Mouse (Mus musculus): ENCODE results near the gene Vav2.

DNA sequence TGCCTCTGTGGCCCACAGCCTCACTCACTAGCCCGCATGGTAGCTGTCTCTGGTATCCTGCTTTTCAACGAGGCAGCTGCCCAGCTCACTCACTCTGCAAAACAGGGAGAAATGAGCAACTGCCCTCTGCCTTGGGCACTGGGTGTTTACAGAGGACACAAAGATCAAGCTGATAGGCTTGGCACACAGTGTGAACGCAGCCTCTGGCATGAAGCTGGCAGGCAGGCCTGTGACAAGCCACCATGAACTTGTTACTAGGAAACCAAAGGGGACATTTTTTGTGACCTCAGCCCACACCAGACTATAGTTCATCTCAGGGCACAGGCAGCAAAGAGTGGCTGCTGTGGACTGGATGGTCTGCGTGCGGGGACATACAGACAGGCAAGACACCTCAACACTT lies 115.9 kb downstream of the Vav2 start:
- TF ChIP-seq CTCF (IDR thresholded peaks at IDR 0.05; ENCODE audit: control insufficient read depth, insufficient read depth, insufficient read length), result no peak
- no peak for TF ChIP-seq MAX (IDR thresholded peaks at IDR 0.05)
- no peak for TF ChIP-seq MYOD1 (IDR thresholded peaks at IDR 0.05; ENCODE audit: control insufficient read depth, insufficient read length, low read depth)
- no peak for TF ChIP-seq MYOG (IDR thresholded peaks at IDR 0.05; ENCODE audit: control insufficient read depth, extremely low read depth, insufficient read length)
- no peak for TF ChIP-seq USF1 (IDR thresholded peaks at IDR 0.05; ENCODE audit: low read depth)
- TF ChIP-seq CEBPB (IDR thresholded peaks at IDR 0.05; ENCODE audit: low read depth), result no peak
- no peak for TF ChIP-seq FOSL1 (IDR thresholded peaks at IDR 0.05; ENCODE audit: insufficient read depth, low read length, poor library complexity, severe bottlenecking)
